Mouse (Mus musculus): ENCODE data around the gene Corin.

DNA sequence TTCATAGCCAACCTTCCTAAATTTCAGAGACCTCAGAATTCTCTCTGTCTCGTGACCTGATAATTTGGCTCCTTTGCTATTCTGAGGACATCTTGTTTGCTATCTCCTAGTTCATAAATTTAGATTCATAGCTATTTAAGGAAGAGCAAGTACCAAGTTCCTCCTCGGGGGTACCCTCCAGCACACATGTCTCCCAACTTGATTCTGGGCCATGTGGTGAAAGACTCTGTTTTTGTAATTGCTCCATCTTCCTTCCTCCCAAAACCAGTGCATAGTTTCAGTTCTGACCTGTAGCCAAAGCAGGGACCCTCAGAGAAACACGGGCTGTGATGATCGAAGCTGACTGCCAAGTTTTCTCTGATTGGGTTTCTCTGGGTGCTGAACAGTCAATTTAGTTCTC is 7.5 kb downstream of the Corin start:
- no peak for TF ChIP-seq CHD2 (IDR thresholded peaks at IDR 0.05; ENCODE audit: low read depth, low read length)
- TF ChIP-seq HCFC1 (IDR thresholded peaks at IDR 0.05; ENCODE audit: borderline replicate concordance, insufficient read depth, low read length): no peak
- no peak for TF ChIP-seq ZNF384 (IDR thresholded peaks at IDR 0.05; ENCODE audit: low read depth, low read length)
- TF ChIP-seq MAFK (IDR thresholded peaks at IDR 0.05; ENCODE audit: insufficient read depth, low read depth, low read length): no peak
